Mouse (Mus musculus) embryonic facial prominence, embryonic 10.5 days (tissue): ENCODE data around the gene Casq1. TPM values are rescaled to one million over a fixed set of nuclear protein-coding genes. Genes with fewer than 3 reads are reported as not detected.

Experiments
- DNase-seq: peaks from one replicate; pipeline ENCODE4 v3.0.0-alpha.2; 2017; ENCODE audit warnings: low spot score
- H3K27ac ChIP-seq: fragments of 300-500 bp; sonication (generic); replicated peaks from 2 replicates; pipeline ENCODE4 v1.5.1; 2016; ENCODE audit warnings: mild to moderate bottlenecking
- H3K27me3 ChIP-seq: fragments of 300-500 bp; sonication (generic); replicated peaks from 2 replicates; pipeline ENCODE4 v1.6.1; 2016; ENCODE audit warnings: low read depth, mild to moderate bottlenecking; ENCODE audit not compliant: poor library complexity, severe bottlenecking
- H3K36me3 ChIP-seq: fragments of 300-500 bp; sonication (generic); replicated peaks from 2 replicates; pipeline ENCODE4 v1.6.1; 2016; ENCODE audit warnings: mild to moderate bottlenecking, moderate library complexity
- H3K4me1 ChIP-seq: fragments of 300-500 bp; sonication (generic); 2 replicates; pipeline ENCODE4 v1.6.1; 2016
- H3K4me3 ChIP-seq: fragments of 300-500 bp; sonication (generic); 2 replicates; pipeline ENCODE4 v1.5.1; 2016; ENCODE audit warnings: mild to moderate bottlenecking, moderate library complexity
- H3K9me3 ChIP-seq: fragments of 300-500 bp; sonication (generic); 2 replicates; pipeline ENCODE4 v1.6.1; 2016; ENCODE audit warnings: mild to moderate bottlenecking
- WGBS: fragments of 180-500 bp; shearing (Covaris S2); methylation state at CpG from one replicate; pipeline ENCODE4 v1.1.7; 2016; 5-methylcytosine and 5-hydroxymethylcytosine counted together
- polyA plus RNA-seq: library from polyadenylated mRNA; unstranded; fragments of >200 nt; fragmentation: Nextera tagmentation; extraction: Ambion mirVana; gene quantifications from 2 replicates; pipeline ENCODE4 v1.2.1, GENCODE M21; 2016

Gene Casq1
- polyA plus RNA-seq, 1 experiment from 2014 or later, result 1.6 TPM

GRCm38 (mm10) chr1:172162959-172163358 lies 56.7 kb downstream of the Casq1 start:
- H3K4me1 ChIP-seq, result no peaks in the 10 kb centered on the region
- no peaks in the 10 kb centered on the region for H3K27me3 ChIP-seq
- no peak overlapping the region for H3K4me3 ChIP-seq
- WGBS, result 87% methylated on average over 6 of the region's 6 CpGs
- DNase-seq, result no peak
- H3K9me3 ChIP-seq, result no peaks in the 10 kb centered on the region
- peaks cover 54% of the 10 kb centered on the region for H3K36me3 ChIP-seq
- H3K27ac ChIP-seq, result no peak overlapping the region

DNA sequence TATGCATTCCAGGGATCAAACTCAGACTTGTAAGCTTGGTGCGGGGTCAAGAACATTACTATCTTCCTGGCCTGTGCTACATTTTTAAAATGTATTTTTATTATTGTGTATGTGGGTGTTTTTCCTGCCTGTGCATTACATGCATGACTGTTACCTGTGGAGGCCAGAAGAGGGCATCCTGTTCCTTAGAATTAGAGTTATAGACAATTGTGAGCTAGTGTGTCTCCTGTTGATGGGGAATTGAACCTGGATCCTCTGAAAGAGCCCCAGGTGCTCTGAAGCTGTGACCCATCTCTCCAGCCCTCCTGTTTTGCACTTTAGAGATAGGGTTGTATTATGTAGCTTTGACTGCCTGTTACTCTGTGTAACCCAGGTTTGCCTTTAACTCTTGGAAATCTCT lies 57.7 kb downstream of the Casq1 start:
- no peak overlapping the region for H3K27ac ChIP-seq
- H3K9me3 ChIP-seq, result no peaks in the 10 kb centered on the region
- no peak for DNase-seq
- WGBS, result 88% methylated on average over 1 of the region's 1 CpGs
- H3K4me3 ChIP-seq, result no peak overlapping the region
- H3K27me3 ChIP-seq, result no peaks in the 10 kb centered on the region
- H3K4me1 ChIP-seq, result no peaks in the 10 kb centered on the region
- peaks cover 48% of the 10 kb centered on the region for H3K36me3 ChIP-seq

DNA sequence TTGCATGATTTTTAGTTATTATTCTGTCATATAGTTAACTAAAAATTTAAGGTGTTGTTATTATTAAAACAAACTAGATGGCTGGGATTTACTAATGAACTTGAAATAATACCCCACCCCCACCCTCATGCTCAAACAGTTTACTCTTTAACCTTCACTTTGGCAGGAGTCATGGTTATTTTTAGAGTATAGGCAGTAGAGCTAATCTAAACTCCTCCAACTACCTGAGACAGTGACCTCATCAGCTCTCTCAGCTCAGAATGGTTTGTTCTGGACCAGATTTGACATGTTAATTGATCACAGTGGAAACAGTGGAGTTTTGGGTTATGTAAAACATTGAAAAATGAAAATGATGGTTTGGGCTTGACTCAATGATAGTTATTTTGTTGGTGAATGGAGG lies 59.2 kb downstream of the Casq1 start:
- no peaks in the 10 kb centered on the region for H3K4me1 ChIP-seq
- H3K4me3 ChIP-seq, result no peak overlapping the region
- H3K36me3 ChIP-seq, result peaks cover 47% of the 10 kb centered on the region
- H3K27me3 ChIP-seq, result no peaks in the 10 kb centered on the region
- H3K27ac ChIP-seq, result no peak overlapping the region
- no peaks in the 10 kb centered on the region for H3K9me3 ChIP-seq
- DNase-seq, result no peak

DNA sequence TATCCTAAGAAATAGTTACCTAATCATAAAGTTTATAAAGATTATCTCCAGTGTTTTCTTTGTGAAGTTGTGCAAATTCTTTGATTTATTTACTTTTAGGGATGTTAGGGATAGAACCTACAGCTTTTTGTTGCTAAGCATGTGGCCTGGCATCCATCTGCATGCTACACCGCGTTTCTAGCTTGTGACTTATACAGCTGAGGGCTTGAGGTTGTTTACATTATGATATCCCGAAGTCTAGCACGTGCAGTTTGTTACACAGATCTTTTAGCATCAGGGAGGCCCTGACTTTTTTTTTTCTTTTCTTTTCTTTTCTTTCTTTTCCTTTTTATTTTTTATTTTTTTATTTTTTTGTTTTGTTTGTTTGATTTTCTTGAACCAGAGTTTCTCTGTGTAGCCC lies 59.7 kb downstream of the Casq1 start:
- DNase-seq, result no peak
- WGBS, result 82% methylated on average over 4 of the region's 4 CpGs
- H3K27me3 ChIP-seq, result no peaks in the 10 kb centered on the region
- H3K4me3 ChIP-seq, result no peak overlapping the region
- no peaks in the 10 kb centered on the region for H3K9me3 ChIP-seq
- no peak overlapping the region for H3K27ac ChIP-seq
- peaks cover 47% of the 10 kb centered on the region for H3K36me3 ChIP-seq
- no peaks in the 10 kb centered on the region for H3K4me1 ChIP-seq

Other genes starting within 250 kb of the Casq1 start
- 28.3 and 35.3 TPM in 2 replicates for gene Vangl2, start 191.4 kb downstream of the Casq1 start, polyA plus RNA-seq
- 4.1 and 4.7 TPM in 2 replicates for gene Nhlh1, start 162.3 kb downstream of the Casq1 start, polyA plus RNA-seq
- 185 and 189 TPM in 2 replicates for gene Copa, start 137.3 kb downstream of the Casq1 start, polyA plus RNA-seq
- gene Ncstn, start 137.1 kb downstream of the Casq1 start, polyA plus RNA-seq, result 92.1 and 98.5 TPM in 2 replicates
- gene Pex19, start 93.1 kb downstream of the Casq1 start, polyA plus RNA-seq, result 184 and 185 TPM in 2 replicates
- 130 and 141 TPM in 2 replicates for gene Dcaf8, start 71.8 kb downstream of the Casq1 start, polyA plus RNA-seq
- 123 and 138 TPM in 2 replicates for gene Pea15a, start 13.1 kb downstream of the Casq1 start, polyA plus RNA-seq
- gene Atp1a4, start 38.5 kb upstream of the Casq1 start, polyA plus RNA-seq, result not detected in 2 replicates
- gene Igsf8, start 41.8 kb upstream of the Casq1 start, polyA plus RNA-seq, result 33.7 and 39.5 TPM in 2 replicates
- gene Atp1a2, start 78.2 kb upstream of the Casq1 start, polyA plus RNA-seq, result 1.2 and 1.4 TPM in 2 replicates
- 0.10 and 0.11 TPM in 2 replicates for gene Kcnj9, start 109.5 kb upstream of the Casq1 start, polyA plus RNA-seq
- 0.09 and 0.15 TPM in 2 replicates for gene Kcnj10, start 121.3 kb upstream of the Casq1 start, polyA plus RNA-seq
- 10.2 and 11.1 TPM in 2 replicates for gene Pigm, start 156.7 kb upstream of the Casq1 start, polyA plus RNA-seq